Mouse (Mus musculus) stomach, adult 2 months (tissue): Measurements from ENCODE around the gene Arf1. TPM values are rescaled to one million over a fixed set of nuclear protein-coding genes. Genes with fewer than 3 reads are reported as not detected.

Experiments used
- polyA plus RNA-seq: library from polyadenylated mRNA; depleted of rRNA; stranded (reverse); fragments of >200 nt; gene quantifications from 2 replicates; pipeline ENCODE4 v1.2.3, GENCODE M21; 2012; rRNA removed

Arf1 gene
- polyA plus RNA-seq, result 308 and 353 TPM in 2 replicates

GRCm38 (mm10) chr11:59228122-59228953 is at the start of gene Arf1:
Gene Arf1 (minus strand): TSS chr11:59228270.

GRCm38 (mm10) chr11:59208153-59208831 is 19.8 kb downstream of the Arf1 start, which contains the start of gene 2310033P09Rik:
Gene 2310033P09Rik (plus strand): TSS chr11:59208321.

GRCm38 (mm10) chr11:59202081-59202995 is 25.7 kb downstream of the Arf1 start, which contains the start of gene Mrpl55:
Gene Mrpl55 (plus strand): TSS chr11:59202486.

GRCm38 (mm10) chr11:59192059-59192386 is 36.0 kb downstream of the Arf1 start, which contains the start of gene Guk1:
Gene Guk1 (minus strand): TSS chr11:59192212.

GRCm38 (mm10) chr11:59182864-59183331 is 45.2 kb downstream of the Arf1 start, which contains the start of gene Gjc2:
Gene Gjc2 (minus strand): TSS chr11:59183213.

GRCm38 (mm10) chr11:59163255-59164236 is 64.5 kb downstream of the Arf1 start, which contains the start of gene Iba57:
Gene Iba57 (minus strand): TSS chr11:59163739.

Other genes with a start within 250 kb of the Arf1 start
- 2.6 and 4.2 TPM in 2 replicates for gene Obscn, start 91.9 kb downstream of the Arf1 start, polyA plus RNA-seq
- gene Iba57, start 64.5 kb downstream of the Arf1 start, polyA plus RNA-seq, result 4.4 and 5.0 TPM in 2 replicates
- 3.6 and 5.7 TPM in 2 replicates for gene Gjc2, start 45.1 kb downstream of the Arf1 start, polyA plus RNA-seq
- 75.8 and 85.5 TPM in 2 replicates for gene Guk1, start 36.1 kb downstream of the Arf1 start, polyA plus RNA-seq
- gene Mrpl55, start 25.8 kb downstream of the Arf1 start, polyA plus RNA-seq, result 28.7 and 42.4 TPM in 2 replicates
- 5.0 and 5.6 TPM in 2 replicates for gene 2310033P09Rik, start 19.9 kb downstream of the Arf1 start, polyA plus RNA-seq
- 0.20 and 0.40 TPM in 2 replicates for gene Wnt3a, start 62.5 kb upstream of the Arf1 start, polyA plus RNA-seq
- gene Wnt9a, start 78.7 kb upstream of the Arf1 start, polyA plus RNA-seq, result 2.9 and 3.8 TPM in 2 replicates
- gene Prss38, start 147.4 kb upstream of the Arf1 start, polyA plus RNA-seq, result not detected in 2 replicates
- gene Jmjd4, start 221.8 kb upstream of the Arf1 start, polyA plus RNA-seq, result 1.6 and 1.8 TPM in 2 replicates
- 11.3 and 12.2 TPM in 2 replicates for gene Snap47, start 222.9 kb upstream of the Arf1 start, polyA plus RNA-seq
- gene Zfp867, start 244.2 kb upstream of the Arf1 start, polyA plus RNA-seq, result 0.03 TPM in 1 of 2 replicates, not detected in the other